Mouse (Mus musculus): Measurements from ENCODE around the gene 1700113H08Rik. TPM values are rescaled to one million over a fixed set of nuclear protein-coding genes. Genes with fewer than 3 reads are reported as not detected.
A peak's percentile ranks its signal among the peaks of the same experiment; 100 is the strongest.

The 1700113H08Rik gene
- total RNA-seq (2017), result not detected in 2 replicates

- no peak for ATAC-seq (replicated peaks in 1 of 2; ENCODE audit: insufficient read depth in 1 of 2, low FRiP score in 2 of 2, low TSS enrichment in 1 of 2, low read depth in 1 of 2, poor library complexity in 2 of 2, severe bottlenecking in 2 of 2)
Measured at GRCm38 (mm10) chr10:87057500-87058250, at the start of gene 1700113H08Rik. 1700113H08Rik (plus strand) TSS chr10:87058045.

- no peak for ATAC-seq (replicated peaks in 1 of 2; ENCODE audit: insufficient read depth in 1 of 2, low FRiP score in 2 of 2, low TSS enrichment in 1 of 2, low read depth in 1 of 2, poor library complexity in 2 of 2, severe bottlenecking in 2 of 2)
Measured at GRCm38 (mm10) chr10:87008215-87008499, 49.7 kb upstream of the 1700113H08Rik start.

- no peak for ATAC-seq (replicated peaks in 1 of 2; ENCODE audit: insufficient read depth in 1 of 2, low FRiP score in 2 of 2, low TSS enrichment in 1 of 2, low read depth in 1 of 2, poor library complexity in 2 of 2, severe bottlenecking in 2 of 2)
Measured at GRCm38 (mm10) chr10:87012087-87012486, 45.8 kb upstream of the 1700113H08Rik start.

GRCm38 (mm10) chr10:87014391-87014965 is 43.4 kb upstream of the 1700113H08Rik start:
- no peak for ATAC-seq (replicated peaks in 1 of 2; ENCODE audit: insufficient read depth in 1 of 2, low FRiP score in 2 of 2, low TSS enrichment in 1 of 2, low read depth in 1 of 2, poor library complexity in 2 of 2, severe bottlenecking in 2 of 2)

- no peak for ATAC-seq (replicated peaks in 1 of 2; ENCODE audit: insufficient read depth in 1 of 2, low FRiP score in 2 of 2, low TSS enrichment in 1 of 2, low read depth in 1 of 2, poor library complexity in 2 of 2, severe bottlenecking in 2 of 2)
Measured at GRCm38 (mm10) chr10:87015403-87015802, 42.4 kb upstream of the 1700113H08Rik start.

- peak; percentile 49 to 69; a peak in 3 of 4 replicates for ATAC-seq (replicated peaks in 1 of 2; ENCODE audit: insufficient read depth in 1 of 2, low FRiP score in 2 of 2, low TSS enrichment in 1 of 2, low read depth in 1 of 2, poor library complexity in 2 of 2, severe bottlenecking in 2 of 2)
Measured at GRCm38 (mm10) chr10:87016151-87016692, 41.6 kb upstream of the 1700113H08Rik start.

GRCm38 (mm10) chr10:87018876-87019275 is 39.0 kb upstream of the 1700113H08Rik start:
- no peak for ATAC-seq (replicated peaks in 1 of 2; ENCODE audit: insufficient read depth in 1 of 2, low FRiP score in 2 of 2, low TSS enrichment in 1 of 2, low read depth in 1 of 2, poor library complexity in 2 of 2, severe bottlenecking in 2 of 2)

- no peak for ATAC-seq (replicated peaks in 1 of 2; ENCODE audit: insufficient read depth in 1 of 2, low FRiP score in 2 of 2, low TSS enrichment in 1 of 2, low read depth in 1 of 2, poor library complexity in 2 of 2, severe bottlenecking in 2 of 2)
Measured at GRCm38 (mm10) chr10:87020711-87021110, 37.1 kb upstream of the 1700113H08Rik start.

GRCm38 (mm10) chr10:87024884-87025283 is 33.0 kb upstream of the 1700113H08Rik start:
- ATAC-seq (replicated peaks in 1 of 2; ENCODE audit: insufficient read depth in 1 of 2, low FRiP score in 2 of 2, low TSS enrichment in 1 of 2, low read depth in 1 of 2, poor library complexity in 2 of 2, severe bottlenecking in 2 of 2), result peak; percentile 98

GRCm38 (mm10) chr10:87032768-87033167 is 25.1 kb upstream of the 1700113H08Rik start:
- no peak for ATAC-seq (replicated peaks in 1 of 2; ENCODE audit: insufficient read depth in 1 of 2, low FRiP score in 2 of 2, low TSS enrichment in 1 of 2, low read depth in 1 of 2, poor library complexity in 2 of 2, severe bottlenecking in 2 of 2)

GRCm38 (mm10) chr10:87035866-87036265 is 22.0 kb upstream of the 1700113H08Rik start:
- no peak for ATAC-seq (replicated peaks in 1 of 2; ENCODE audit: insufficient read depth in 1 of 2, low FRiP score in 2 of 2, low TSS enrichment in 1 of 2, low read depth in 1 of 2, poor library complexity in 2 of 2, severe bottlenecking in 2 of 2)

- ATAC-seq (replicated peaks in 1 of 2; ENCODE audit: insufficient read depth in 1 of 2, low FRiP score in 2 of 2, low TSS enrichment in 1 of 2, low read depth in 1 of 2, poor library complexity in 2 of 2, severe bottlenecking in 2 of 2), result no peak
Measured at GRCm38 (mm10) chr10:87036271-87036703, 21.6 kb upstream of the 1700113H08Rik start.

GRCm38 (mm10) chr10:87037062-87037461 is 20.8 kb upstream of the 1700113H08Rik start:
- ATAC-seq (replicated peaks in 1 of 2; ENCODE audit: insufficient read depth in 1 of 2, low FRiP score in 2 of 2, low TSS enrichment in 1 of 2, low read depth in 1 of 2, poor library complexity in 2 of 2, severe bottlenecking in 2 of 2), result no peak

- ATAC-seq (replicated peaks in 1 of 2; ENCODE audit: insufficient read depth in 1 of 2, low FRiP score in 2 of 2, low TSS enrichment in 1 of 2, low read depth in 1 of 2, poor library complexity in 2 of 2, severe bottlenecking in 2 of 2), result no peak
Measured at GRCm38 (mm10) chr10:87039340-87039739, 18.5 kb upstream of the 1700113H08Rik start.

GRCm38 (mm10) chr10:87039800-87040199 is 18.0 kb upstream of the 1700113H08Rik start:
- no peak for ATAC-seq (replicated peaks in 1 of 2; ENCODE audit: insufficient read depth in 1 of 2, low FRiP score in 2 of 2, low TSS enrichment in 1 of 2, low read depth in 1 of 2, poor library complexity in 2 of 2, severe bottlenecking in 2 of 2)

- ATAC-seq (replicated peaks in 1 of 2; ENCODE audit: insufficient read depth in 1 of 2, low FRiP score in 2 of 2, low TSS enrichment in 1 of 2, low read depth in 1 of 2, poor library complexity in 2 of 2, severe bottlenecking in 2 of 2), result no peak
Measured at GRCm38 (mm10) chr10:87041265-87041664, 16.6 kb upstream of the 1700113H08Rik start.

GRCm38 (mm10) chr10:87045273-87045672 is 12.6 kb upstream of the 1700113H08Rik start:
- ATAC-seq (replicated peaks in 1 of 2; ENCODE audit: insufficient read depth in 1 of 2, low FRiP score in 2 of 2, low TSS enrichment in 1 of 2, low read depth in 1 of 2, poor library complexity in 2 of 2, severe bottlenecking in 2 of 2), result no peak

- ATAC-seq (replicated peaks in 1 of 2; ENCODE audit: insufficient read depth in 1 of 2, low FRiP score in 2 of 2, low TSS enrichment in 1 of 2, low read depth in 1 of 2, poor library complexity in 2 of 2, severe bottlenecking in 2 of 2), result no peak
Measured at GRCm38 (mm10) chr10:87046469-87046868, 11.4 kb upstream of the 1700113H08Rik start.
